26 mouse cellular contexts compared by ENCODE assay signal in genomic region chr5:128687139-128687538, GRCm38 (mm10). TPM values are rescaled to one million over a fixed set of nuclear protein-coding genes. Genes with fewer than 3 reads are reported as not detected.
DNase-seq lines count a peak whose midpoint lies in the region; ATAC-seq and TF ChIP-seq lines count a peak whose summit lies in the region.
"Had no signal": no experiment of that assay in that cellular context is flagged by ENCODE, and none has a peak within 500 bp of the region (broad histone marks: within the 10 kb centered on the region; RNA-seq: fewer than 3 reads in every experiment).

No protein-coding gene starts in this region.

- 68% methylated on average over 5 of the region's 5 CpGs for WGBS in liver, embryonic 14.5 days (ENCODE audit: insufficient replicate concordance)

- H3K9ac ChIP-seq in liver, embryonic 14.5 days (replicated peaks), result no peak overlapping the region
- H3K9ac ChIP-seq: limb, embryonic 12.5 days; liver, embryonic 15.5 days had no signal

- ATAC-seq in liver, embryonic 14.5 days (ENCODE audit: insufficient read depth), result no peak
- ATAC-seq: forebrain, embryonic 14.5 days; midbrain, embryonic 16.5 days had no signal

- no peak for TF ChIP-seq EP300 in liver, embryonic 14.5 days (IDR thresholded peaks at IDR 0.05; ENCODE audit: low read depth)

- no peak overlapping the region for H3K4me2 ChIP-seq in liver, embryonic 14.5 days (ENCODE audit: low read depth)
- H3K4me2 ChIP-seq: limb, embryonic 12.5 days; liver, embryonic 15.5 days had no signal

- no peaks in the 10 kb centered on the region for H3K36me3 ChIP-seq in liver, embryonic 14.5 days (replicated peaks; ENCODE audit: control insufficient read depth, insufficient read depth, low read depth)
- H3K36me3 ChIP-seq: hindbrain, embryonic 10.5 days; limb, embryonic 12.5 days; liver, embryonic 15.5 days had no signal

- intact Hi-C loops in gastrocnemius, adult 2 months (cut with DNase I), result no loop called here

- H3K4me3 ChIP-seq in gastrocnemius, adult 2 months, result no peak overlapping the region
- H3K4me3 ChIP-seq in liver, embryonic 14.5 days (ENCODE audit: insufficient read depth in 1 of 2, low read depth in 2 of 2, low read length in 2 of 2), result no peak overlapping the region
- H3K4me3 ChIP-seq: hindbrain, embryonic 10.5 days; limb, embryonic 12.5 days; liver, embryonic 15.5 days had no signal

- H3K4me1 ChIP-seq in liver, embryonic 14.5 days (replicated peaks; ENCODE audit: control insufficient read depth in 2 of 2, insufficient read depth in 2 of 2, low read length in 1 of 2), result no peaks in the 10 kb centered on the region
- H3K4me1 ChIP-seq: liver, embryonic 15.5 days had no signal

- TF ChIP-seq CTCF in gastrocnemius, adult 2 months (IDR thresholded peaks at IDR 0.05), result peak; percentile 36
- TF ChIP-seq CTCF in liver, embryonic 14.5 days (IDR thresholded peaks at IDR 0.05; ENCODE audit: low read depth), result peak; percentile 34; the same call in 1 of the 2 replicates

- H3K27me3 ChIP-seq in liver, embryonic 14.5 days (ENCODE audit: control insufficient read depth, insufficient read depth, low read length), result no peaks in the 10 kb centered on the region
- H3K27me3 ChIP-seq: limb, embryonic 12.5 days; liver, embryonic 15.5 days had no signal

- DNase-seq in gastrocnemius, adult 2 months, result no peak
- DNase-seq in gastrocnemius, postnatal 25 days, result no peak
- no peak for DNase-seq in liver, embryonic 14.5 days (ENCODE audit: low read depth in 3 of 3, low spot score in 3 of 3)
- DNase-seq in liver, result no peak
- DNase-seq in thymus, postnatal 25 days, result peak; percentile 13
- no peak for DNase-seq in thymus, postnatal 36 days
- no peak for DNase-seq in right cerebral cortex, postnatal 4 days
- DNase-seq in retina, embryonic 14.5 days (ENCODE audit: low spot score), result no peak
- DNase-seq: adrenal gland, adult 2 months; cerebellum, adult 8-10 months; gastrocnemius, postnatal 14 days; kidney, adult 8-10 months; kidney, postnatal 36 days; lung, postnatal 14 days; retina, postnatal 1 day had no signal

- no peak overlapping the region for H3K27ac ChIP-seq in gastrocnemius, adult 2 months
- no peak overlapping the region for H3K27ac ChIP-seq in liver, embryonic 14.5 days
- H3K27ac ChIP-seq: hindbrain, embryonic 10.5 days; limb, embryonic 12.5 days; liver, embryonic 15.5 days had no signal

- no peaks in the 10 kb centered on the region; the same call in 1 of the 2 replicates for H3K9me3 ChIP-seq in liver, embryonic 14.5 days (ENCODE audit: control insufficient read depth, low read length)

RNA-seq across cellular contexts. Expression of gene Piwil1, which starts 15.2 kb away (rescaled TPM):
- total RNA-seq in gastrocnemius, adult 2 months (2021), result not detected
- total RNA-seq in gastrocnemius, postnatal 25 days (2021), result not detected
- not detected in 2 replicates for polyA plus RNA-seq in liver, embryonic 14.5 days (2012; rRNA removed)
- polyA plus RNA-seq in liver, embryonic 14.5 days (2014; fragmentation: Nextera tagmentation; extraction: Ambion mirVana), result not detected in 2 replicates
- total RNA-seq: adrenal gland, adult 2 months; common myeloid progenitor, adult 5-6 weeks; megakaryocyte, adult 5-6 weeks; neutrophil, adult 5-6 weeks had no signal
- polyA plus RNA-seq: embryonic facial prominence, embryonic 11.5 days; forebrain, embryonic 14.5 days; heart, embryonic 16.5 days; hindbrain, embryonic 10.5 days; limb, embryonic 12.5 days; liver, embryonic 15.5 days; stomach, embryonic 16.5 days had no signal
